Mouse (Mus musculus): ENCODE measurements around the gene Ankrd13c.

- TF ChIP-seq MAFK (IDR thresholded peaks at IDR 0.05; ENCODE audit: insufficient read depth, low read depth, low read length) (no peak), ZC3H11A (IDR thresholded peaks at IDR 0.05; ENCODE audit: borderline replicate concordance, low read depth, low read length) (no peak), CHD2 (IDR thresholded peaks at IDR 0.05; ENCODE audit: low read depth, low read length) (no peak)
Observed at GRCm38 (mm10) chr3:157912155-157912554, 34.9 kb upstream of the Ankrd13c start.

All from ES-E14 (cell line).